Mouse (Mus musculus) adrenal gland, adult 8-10 months (tissue): ENCODE measurements at regions not wholly inside any gene's neighbourhood (a gene's known extent, or its start where the extent isn't known, plus 50 kb on each side); places are given as distances from the start of the nearest gene placed in this dataset.
"Not testable (repeated sequence)": the region's sequence is repeated elsewhere in the genome, so short reads cannot be mapped to it uniquely, and the experiment has no call there.

ENCODE experiments used
- DNase-seq: peaks from one replicate; pipeline ENCODE4 v3.0.0; 2022

DNA sequence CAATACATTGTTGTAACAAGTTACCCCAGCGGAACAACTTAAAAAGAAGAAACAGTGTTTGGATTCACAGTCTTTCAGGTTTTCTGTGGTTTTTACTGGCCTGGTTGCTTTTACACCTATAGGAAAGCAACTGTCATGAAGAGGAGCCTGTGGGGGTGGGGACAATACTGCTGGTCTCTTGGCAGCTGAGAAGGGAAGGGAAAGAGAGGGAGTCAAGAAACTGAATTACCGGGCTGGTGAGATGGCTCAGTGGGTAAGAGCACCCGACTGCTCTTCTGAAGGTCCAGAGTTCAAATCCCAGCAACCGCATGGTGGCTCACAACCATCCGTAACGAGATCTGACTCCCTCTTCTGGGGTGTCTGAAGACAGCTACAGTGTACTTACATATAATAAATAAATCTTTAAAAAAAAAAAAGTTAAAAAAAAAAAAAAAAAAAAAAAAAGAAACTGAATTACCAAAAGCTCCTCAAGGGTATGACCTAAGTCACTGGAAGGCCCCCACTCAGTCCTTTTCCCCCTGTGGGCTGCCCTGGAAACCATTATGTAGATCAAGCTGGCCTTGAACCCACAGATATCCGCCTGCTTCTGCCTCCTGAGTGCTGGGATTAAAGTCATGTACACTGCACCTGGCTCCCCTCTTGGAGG is 114.3 kb upstream of the Nebl start:
- DNase-seq: not testable (repeated sequence)

DNA sequence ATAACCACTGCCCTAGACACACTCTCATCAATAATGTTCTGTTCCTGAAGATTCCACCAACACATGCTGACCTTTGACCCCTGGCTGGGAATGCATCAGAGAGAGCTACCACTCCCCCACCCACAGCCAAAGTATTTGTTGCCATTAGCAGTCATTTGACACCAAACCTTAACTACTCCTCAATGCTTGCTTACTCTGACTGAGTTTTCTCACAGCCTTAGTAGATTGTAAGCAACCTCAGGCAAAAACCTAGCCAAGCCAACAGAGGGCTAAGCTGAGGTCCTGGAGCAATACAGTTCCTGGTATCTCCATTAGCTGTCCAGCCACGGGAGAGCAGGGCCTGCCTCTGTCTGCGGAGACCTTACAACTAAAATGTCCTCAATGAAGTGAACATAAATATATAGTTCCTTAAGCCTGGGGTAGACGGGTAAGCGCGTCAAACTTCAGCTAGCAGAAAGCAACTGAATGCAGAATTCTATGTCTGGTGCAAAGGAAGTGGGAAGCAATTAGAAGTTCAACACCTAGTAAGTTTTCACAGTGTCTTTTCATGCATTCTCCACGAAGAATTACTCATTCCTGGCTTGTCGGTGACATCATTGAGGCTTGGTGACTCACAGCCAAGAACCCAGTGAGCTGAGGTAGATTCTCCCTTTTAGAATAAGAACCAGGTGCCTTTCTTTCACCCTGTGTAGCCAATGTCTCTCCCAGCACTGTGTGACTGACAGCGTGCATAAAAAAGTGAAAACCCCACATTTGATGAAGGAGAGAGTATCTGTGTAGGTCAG is 113.6 kb upstream of the Nebl start:
- DNase-seq: no peak

DNA sequence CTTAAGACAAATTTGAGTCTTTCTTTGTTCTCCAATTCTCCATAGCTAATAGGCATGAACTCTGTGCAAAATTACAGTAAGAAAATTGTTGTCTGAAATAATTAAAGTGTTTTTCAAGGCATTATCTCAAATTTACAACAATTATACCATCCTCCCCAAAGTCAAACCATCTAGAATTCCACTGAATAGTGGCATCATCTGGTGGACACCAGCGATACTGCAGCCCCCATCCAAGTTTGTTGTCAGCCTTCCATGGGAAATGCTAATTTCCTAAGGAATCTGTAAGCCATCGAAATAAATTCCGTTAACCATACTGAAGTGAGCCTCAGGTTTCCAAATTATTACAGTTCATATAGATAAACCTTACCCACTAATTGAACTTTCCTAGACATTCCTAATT is 110.7 kb upstream of the Nebl start:
- no peak for DNase-seq

GRCm38 (mm10) chr2:17841546-17841945 is 110.3 kb upstream of the Nebl start:
- no peak for DNase-seq

DNA sequence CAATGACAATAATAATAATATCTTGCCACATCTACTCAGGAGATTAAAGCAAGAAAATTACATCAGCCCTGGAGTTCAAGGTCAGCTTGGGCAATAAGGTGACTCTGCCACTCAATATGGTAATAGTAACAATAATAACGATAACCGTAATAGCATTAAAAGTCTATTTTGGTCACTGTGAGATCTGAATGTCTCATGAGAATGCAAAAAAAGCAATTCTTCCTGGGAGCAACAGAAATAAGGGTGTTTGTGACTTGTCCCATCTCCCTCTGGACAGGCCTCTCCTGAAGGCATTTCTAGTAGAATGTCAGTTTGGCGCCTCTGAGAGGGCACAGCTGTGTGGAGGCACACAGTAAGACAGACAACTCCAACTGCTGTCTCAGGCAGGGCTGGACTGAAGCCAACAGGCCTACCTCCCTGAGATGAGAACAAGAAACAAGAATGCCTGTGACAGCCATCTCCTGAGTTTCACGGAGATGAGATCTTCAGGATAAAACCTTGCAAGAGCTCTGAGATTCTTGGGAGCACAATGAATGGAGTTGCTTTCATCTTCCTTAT is 109.8 kb upstream of the Nebl start:
- no peak for DNase-seq

GRCm38 (mm10) chr2:17839649-17840048 is 108.4 kb upstream of the Nebl start:
- no peak for DNase-seq

DNA sequence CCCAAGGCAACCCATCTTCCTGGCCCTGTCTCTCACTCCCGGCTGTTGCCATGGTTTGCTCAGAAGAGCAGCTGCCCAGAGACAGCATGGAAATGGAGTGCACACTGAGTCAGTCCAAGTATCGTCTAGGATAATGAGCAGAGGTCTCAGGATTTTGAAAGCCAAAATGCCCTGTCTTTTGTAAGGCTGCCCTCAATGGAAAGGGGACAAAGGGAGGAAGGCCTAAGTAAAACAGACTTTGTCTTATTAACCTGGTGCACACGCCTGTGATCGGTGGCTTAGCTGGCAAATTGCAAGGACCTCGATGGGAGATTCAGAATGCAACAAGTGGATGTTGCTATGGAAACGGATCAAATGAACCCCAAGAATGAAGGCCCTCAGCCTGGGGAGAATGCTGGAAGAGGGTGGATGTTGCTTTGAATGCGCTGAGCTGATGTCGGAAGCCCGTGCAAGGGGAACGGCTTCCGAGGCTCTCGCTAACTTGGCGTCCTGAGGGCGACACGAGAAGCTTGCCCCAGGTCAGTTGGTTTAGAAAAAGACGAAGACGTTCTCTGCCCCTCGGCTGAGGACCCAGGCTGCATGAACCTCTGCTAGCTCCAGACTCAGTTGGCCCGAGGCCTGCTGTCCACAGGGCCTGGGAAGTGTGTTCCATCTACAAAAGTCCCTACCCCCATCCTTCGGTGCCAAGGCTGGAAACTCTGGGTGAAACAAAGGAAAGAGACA is 107.8 kb upstream of the Nebl start:
- DNase-seq: no peak

DNA sequence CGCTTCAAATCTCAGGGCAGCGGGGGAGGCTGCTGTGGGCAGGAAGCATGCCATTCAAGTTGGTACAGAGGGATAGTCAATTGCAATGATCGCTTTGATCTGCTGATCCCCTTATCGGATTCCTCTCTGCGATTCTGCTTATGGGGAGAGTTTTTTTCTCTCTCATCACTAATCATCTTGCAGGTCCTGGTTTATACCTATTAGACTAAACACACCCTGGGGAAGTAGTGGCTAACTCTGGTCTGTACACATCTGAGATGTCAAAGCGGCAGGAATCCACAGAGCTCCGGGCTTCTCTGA is 107.1 kb upstream of the Nebl start:
- no peak for DNase-seq

DNA sequence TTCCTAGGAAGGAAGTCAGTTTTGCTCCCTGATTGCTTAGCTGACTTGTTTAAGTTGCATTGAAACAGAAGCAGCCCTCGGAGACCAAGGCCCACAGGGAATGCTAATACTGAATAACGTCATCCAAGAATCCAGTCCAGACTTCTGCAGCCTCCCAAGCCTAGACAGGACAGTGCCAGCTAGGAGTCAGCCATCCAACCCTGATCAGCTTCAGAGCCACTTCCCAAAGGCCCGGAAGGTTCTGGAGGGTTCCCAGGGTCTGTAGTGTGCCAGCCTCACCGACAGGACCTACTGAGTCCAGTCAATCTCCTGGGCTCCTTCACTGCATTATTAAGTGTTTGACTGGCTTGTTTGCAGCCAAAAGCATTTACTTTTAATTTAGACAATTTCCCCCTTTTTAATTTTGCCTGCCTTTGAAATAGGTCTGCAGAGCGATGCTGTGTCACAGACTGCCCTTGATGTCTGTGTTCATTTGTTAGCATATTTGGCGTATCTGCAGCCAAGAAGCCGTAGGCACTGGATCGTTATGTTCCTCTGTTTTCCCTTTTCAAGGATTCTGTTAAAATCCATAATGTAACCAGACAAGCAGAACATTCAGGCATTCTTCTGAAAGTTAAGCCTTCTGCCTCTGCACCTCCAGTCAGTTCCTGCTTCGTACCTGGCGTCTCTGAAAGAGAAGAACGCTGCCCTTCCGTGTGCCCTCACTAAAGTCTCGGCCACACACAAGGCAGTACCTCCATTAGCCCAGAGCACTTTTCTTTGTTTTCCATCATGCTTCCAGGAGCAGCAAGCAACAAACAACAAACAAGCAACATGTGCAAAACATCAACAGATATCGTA is 106.5 kb upstream of the Nebl start:
- DNase-seq: no peak

DNA sequence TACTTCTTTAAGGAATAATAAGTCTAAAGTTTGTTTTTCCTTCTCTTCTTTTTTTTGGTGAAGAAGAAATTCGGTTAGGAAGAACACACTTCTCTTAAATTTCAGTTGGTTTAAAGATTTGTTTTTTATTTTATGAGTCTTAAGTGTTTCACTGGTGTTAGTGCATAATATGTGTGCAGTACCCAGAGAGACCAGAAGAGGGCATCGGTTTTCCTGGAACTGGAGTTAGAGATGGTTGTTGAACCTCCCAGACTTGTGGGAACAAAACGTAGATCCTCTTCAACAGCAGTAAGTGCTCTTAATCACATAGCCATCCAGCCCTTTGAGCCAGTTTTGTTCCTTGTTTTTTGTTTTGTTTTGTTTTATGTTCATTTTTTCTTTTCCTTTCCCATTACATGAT is 101.5 kb upstream of the Nebl start:
- DNase-seq: no peak

- DNase-seq: no peak
Observed at GRCm38 (mm10) chr2:17830216-17830615, 99.0 kb upstream of the Nebl start.

GRCm38 (mm10) chr2:17825271-17825670 is 94.0 kb upstream of the Nebl start:
- DNase-seq: no peak

DNA sequence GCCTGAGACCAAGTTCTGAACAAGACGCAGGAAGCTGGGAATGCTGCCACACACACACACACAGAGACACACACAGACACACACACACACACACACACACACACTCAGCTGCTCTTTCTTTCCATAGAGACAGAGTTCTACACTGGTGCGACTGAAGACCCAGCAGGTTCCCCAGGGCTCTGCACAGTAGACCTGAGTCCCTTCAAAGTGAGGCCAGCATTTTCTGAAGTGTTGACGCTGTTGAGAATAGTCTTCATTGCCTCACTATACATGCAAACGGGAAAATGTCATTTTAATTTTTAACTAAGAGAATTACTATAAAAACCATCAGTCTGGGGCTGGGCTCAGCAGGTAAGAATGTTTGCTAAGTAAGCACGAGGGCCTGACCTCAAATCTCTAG is 92.9 kb upstream of the Nebl start:
- DNase-seq: no peak

GRCm38 (mm10) chr2:17822621-17823006 is 91.3 kb upstream of the Nebl start:
- no peak for DNase-seq

DNA sequence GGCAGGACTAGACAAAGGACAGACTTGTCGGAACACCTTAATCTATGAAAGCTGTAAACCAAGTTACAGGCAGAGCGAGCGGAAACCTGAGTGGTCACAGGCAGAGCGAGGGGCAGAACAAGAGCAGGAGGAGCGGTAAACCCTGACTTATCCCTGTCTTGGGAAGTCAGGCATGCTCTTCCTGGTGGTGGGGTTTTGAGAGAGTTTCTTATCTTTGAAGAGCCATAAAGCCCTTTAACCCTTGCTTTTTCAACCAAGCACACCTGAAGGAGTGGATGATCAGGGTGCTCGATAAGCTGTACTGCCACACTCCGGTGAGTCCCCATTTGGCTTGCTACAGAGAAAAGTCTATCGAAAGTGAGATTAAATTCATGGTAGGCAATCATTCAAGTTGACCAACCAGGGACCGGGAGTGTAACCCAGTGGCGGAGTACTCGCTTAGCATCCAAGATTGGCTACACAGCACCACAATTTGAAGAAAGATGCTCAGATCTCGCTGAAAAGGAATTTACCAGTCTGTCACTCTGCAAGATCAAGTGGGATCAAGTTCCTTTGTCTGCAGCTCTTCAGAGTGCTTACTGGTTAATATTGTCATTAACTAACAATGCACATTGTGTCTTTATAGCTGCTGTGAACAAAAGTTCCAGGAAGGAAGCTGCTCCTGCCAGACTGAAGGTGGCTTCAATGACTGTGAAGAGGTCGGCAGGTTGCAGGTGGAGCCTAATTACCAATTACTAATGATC is 90.8 kb upstream of the Nebl start:
- DNase-seq: no peak

DNA sequence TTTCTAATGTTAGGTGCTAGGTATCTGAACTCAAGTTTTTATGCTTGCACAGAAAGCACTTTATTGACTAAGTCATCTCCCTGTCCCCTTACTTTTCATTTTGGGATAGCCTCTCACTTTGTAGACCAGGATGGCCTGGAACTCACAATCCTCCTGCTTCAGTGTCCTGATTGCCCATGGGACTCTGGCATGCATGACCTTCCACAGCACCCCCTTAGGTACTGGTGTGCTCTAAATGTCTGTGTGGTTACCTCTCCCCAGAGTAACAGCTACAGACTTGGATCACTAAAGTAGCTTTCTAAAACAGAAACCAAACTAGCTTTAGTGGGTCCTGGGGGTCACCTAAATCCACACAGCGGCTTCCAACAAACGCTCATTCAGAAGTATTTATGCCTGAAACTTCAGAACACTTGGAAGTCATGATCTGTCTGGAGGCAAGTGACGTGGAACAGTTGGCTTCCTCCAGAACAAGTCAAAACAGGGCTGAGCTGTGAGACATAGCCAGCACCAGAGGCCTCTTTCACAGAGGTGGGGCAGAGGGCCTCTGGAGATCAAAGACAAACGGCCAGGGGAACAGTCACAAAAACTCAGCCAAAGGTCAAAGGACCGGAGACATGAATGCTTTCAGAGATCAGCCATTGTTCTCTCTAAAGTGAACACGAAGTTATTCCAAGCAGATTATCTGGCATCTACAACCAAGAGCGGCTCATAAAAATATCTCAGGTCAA is 80.8 kb upstream of the Nebl start:
- no peak for DNase-seq
